Mouse (Mus musculus): ENCODE data around the gene Mttp.

Gene Mttp

GRCm38 (mm10) chr3:138083896-138084295 is 60.9 kb downstream of the Mttp start:
- DNase-seq (ENCODE audit: low read depth, low spot score) = no peak

GRCm38 (mm10) chr3:138083073-138083637 is 61.6 kb downstream of the Mttp start:
- DNase-seq (ENCODE audit: low read depth, low spot score) = no peak

GRCm38 (mm10) chr3:138078701-138079100 is 66.1 kb downstream of the Mttp start:
- DNase-seq (ENCODE audit: low read depth, low spot score) = no peak

- DNase-seq (ENCODE audit: low read depth, low spot score) = no peak
Observed at GRCm38 (mm10) chr3:138077476-138078340, 67.1 kb downstream of the Mttp start.

- DNase-seq (ENCODE audit: low read depth, low spot score) = no peak
Observed at GRCm38 (mm10) chr3:138075209-138075608, 69.6 kb downstream of the Mttp start.

GRCm38 (mm10) chr3:138074214-138074613 is 70.6 kb downstream of the Mttp start:
- DNase-seq (ENCODE audit: low read depth, low spot score) = no peak

- no peak for DNase-seq (ENCODE audit: low read depth, low spot score)
Observed at GRCm38 (mm10) chr3:138071476-138072073, 73.2 kb downstream of the Mttp start.

- no peak for DNase-seq (ENCODE audit: low read depth, low spot score)
Observed at GRCm38 (mm10) chr3:138071004-138071403, 73.8 kb downstream of the Mttp start.

- DNase-seq (ENCODE audit: low read depth, low spot score) = no peak
Observed at GRCm38 (mm10) chr3:138069756-138070511, 74.8 kb downstream of the Mttp start.

- no peak for DNase-seq (ENCODE audit: low read depth, low spot score)
Observed at GRCm38 (mm10) chr3:138068103-138068502, 76.7 kb downstream of the Mttp start.

- no peak for DNase-seq (ENCODE audit: low read depth, low spot score)
Observed at GRCm38 (mm10) chr3:138067288-138067687, 77.5 kb downstream of the Mttp start, which contains the start of gene Gm5105. Gm5105 (minus strand) TSS chr3:138067388.

- DNase-seq (ENCODE audit: low read depth, low spot score) = no peak
Observed at GRCm38 (mm10) chr3:138066348-138066856, 78.4 kb downstream of the Mttp start.

GRCm38 (mm10) chr3:138065930-138066329 is 78.8 kb downstream of the Mttp start:
- no peak for DNase-seq (ENCODE audit: low read depth, low spot score)

- DNase-seq (ENCODE audit: low read depth, low spot score) = no peak
Observed at GRCm38 (mm10) chr3:138064732-138065645, 79.8 kb downstream of the Mttp start, which contains the start of gene 1110002E22Rik. 1110002E22Rik (plus strand) TSS chr3:138065052.

- DNase-seq (ENCODE audit: low read depth, low spot score) = no peak
Observed at GRCm38 (mm10) chr3:138063731-138064329, 80.9 kb downstream of the Mttp start.

- no peak for DNase-seq (ENCODE audit: low read depth, low spot score)
Observed at GRCm38 (mm10) chr3:138062673-138063072, 82.1 kb downstream of the Mttp start.

GRCm38 (mm10) chr3:138061205-138061911 is 83.4 kb downstream of the Mttp start:
- no peak for DNase-seq (ENCODE audit: low read depth, low spot score)

- DNase-seq (ENCODE audit: low read depth, low spot score) = no peak
Observed at GRCm38 (mm10) chr3:138060429-138060828, 84.3 kb downstream of the Mttp start.

GRCm38 (mm10) chr3:138058226-138058625 is 86.5 kb downstream of the Mttp start:
- no peak for DNase-seq (ENCODE audit: low read depth, low spot score)

All from ES-CJ7 (cell line).